Mouse (Mus musculus): ENCODE results near the gene Wnt10a.
A peak's percentile ranks its signal among the peaks of the same experiment; 100 is the strongest.
"Not testable (repeated sequence)": the region's sequence is repeated elsewhere in the genome, so short reads cannot be mapped to it uniquely, and the experiment has no call there.

The Wnt10a gene

GRCm38 (mm10) chr1:74787846-74788245, 3.5 kb upstream of the Wnt10a start:
- DNase-seq: peak; percentile 78 to 87

GRCm38 (mm10) chr1:74788603-74789176, 2.6 kb upstream of the Wnt10a start:
- no peak for DNase-seq

GRCm38 (mm10) chr1:74790095-74790494, 1.2 kb upstream of the Wnt10a start:
- DNase-seq: no peak

DNA sequence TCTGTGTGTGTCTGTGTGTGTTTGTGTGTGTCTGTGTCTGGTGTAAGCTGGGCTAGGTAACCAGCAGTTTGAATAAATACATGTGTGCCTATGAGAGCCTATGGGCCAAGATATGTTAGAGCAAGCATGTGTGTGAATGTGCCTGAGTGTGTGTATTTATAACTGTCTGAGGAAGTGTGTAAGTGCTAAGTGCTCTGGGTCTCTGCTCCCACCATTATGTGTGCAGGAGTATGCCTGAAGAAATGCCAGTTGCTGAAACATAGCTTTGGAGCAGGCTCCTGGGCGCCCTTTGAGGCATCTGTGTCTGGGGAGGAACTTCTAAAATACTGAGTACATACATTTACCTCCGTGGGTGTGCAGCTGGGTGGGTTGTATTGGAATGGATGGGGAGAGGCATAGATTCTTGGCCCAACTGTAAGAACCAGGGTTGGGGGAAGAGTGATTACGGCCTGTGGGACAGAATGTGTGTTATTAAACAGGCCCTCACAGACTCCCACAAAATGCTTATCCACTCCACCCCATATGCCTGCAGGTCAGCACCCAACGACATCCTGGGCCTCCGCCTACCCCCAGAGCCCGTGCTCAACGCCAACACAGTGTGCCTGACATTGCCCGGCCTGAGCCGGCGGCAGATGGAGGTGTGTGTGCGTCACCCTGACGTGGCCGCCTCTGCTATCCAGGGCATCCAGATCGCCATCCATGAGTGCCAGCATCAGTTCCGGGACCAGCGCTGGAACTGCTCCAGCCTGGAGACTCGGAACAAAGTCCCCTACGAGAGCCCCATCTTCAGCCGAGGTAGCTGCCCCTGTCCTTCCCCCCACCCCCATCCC, 1.7 kb downstream of the Wnt10a start:
- no peak for DNase-seq

- peak in 1 of 2 experiments; percentile 49 for DNase-seq
These were observed 3.3 kb downstream of the Wnt10a start for GRCm38 (mm10) chr1:74794487-74795144.

DNA sequence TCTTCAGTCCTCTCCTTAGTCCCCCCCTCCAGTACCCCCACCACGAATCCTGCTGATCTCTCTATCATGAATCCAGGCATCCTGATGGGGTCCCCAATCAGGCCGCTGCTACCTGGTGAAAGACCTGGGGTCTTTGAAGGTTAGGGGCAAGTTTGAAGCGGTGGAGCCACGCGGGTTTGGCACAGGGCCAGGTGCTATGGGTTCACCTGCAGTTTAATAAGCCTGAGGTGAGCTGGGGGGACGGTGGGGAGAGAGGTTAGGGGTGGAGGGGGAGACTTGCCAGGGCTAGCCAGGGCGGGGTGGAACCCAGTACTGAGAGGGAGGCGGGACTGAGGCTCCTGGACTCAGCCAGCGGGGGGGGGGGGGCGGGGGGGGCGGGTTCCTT, 3.8 kb downstream of the Wnt10a start:
- DNase-seq: no peak

DNA sequence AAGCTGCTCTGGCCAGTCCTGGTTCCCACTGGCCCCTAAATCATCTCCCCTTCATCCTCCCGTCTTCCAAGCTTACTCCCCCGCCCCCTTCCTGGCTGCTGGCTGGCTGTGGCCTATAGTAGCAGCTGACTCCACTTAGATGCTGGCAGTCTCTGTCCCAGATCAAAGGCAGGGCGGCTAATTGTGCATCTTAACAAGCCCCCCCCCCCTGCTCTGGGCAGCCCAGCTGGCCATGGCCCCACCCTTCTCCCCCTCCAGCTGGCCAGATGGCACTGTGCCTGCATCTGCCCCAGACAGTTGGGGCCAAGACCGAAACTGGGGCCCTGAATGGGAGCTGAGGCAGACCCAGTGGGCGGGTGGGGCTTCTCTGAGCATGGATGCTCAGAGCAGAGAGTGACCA, 6.1 kb downstream of the Wnt10a start:
- no peak for DNase-seq

DNA sequence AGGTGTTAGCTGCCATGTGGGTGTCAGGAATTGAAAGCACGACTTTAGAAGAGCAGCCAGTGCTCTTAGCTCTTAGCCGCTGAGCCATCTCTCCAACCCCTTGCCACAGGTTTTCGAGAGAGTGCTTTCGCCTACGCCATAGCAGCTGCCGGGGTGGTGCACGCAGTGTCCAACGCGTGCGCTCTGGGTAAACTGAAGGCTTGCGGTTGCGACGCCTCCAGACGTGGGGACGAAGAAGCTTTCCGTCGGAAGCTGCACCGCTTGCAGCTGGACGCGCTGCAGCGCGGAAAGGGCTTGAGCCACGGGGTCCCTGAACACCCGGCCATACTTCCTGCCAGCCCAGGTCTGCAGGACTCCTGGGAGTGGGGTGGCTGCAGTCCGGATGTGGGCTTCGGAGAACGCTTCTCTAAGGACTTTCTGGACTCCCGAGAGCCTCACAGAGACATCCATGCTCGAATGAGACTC, 9.1 kb downstream of the Wnt10a start:
- no peak for DNase-seq

GRCm38 (mm10) chr1:74801631-74802140, 10.4 kb downstream of the Wnt10a start:
- DNase-seq: no peak

DNA sequence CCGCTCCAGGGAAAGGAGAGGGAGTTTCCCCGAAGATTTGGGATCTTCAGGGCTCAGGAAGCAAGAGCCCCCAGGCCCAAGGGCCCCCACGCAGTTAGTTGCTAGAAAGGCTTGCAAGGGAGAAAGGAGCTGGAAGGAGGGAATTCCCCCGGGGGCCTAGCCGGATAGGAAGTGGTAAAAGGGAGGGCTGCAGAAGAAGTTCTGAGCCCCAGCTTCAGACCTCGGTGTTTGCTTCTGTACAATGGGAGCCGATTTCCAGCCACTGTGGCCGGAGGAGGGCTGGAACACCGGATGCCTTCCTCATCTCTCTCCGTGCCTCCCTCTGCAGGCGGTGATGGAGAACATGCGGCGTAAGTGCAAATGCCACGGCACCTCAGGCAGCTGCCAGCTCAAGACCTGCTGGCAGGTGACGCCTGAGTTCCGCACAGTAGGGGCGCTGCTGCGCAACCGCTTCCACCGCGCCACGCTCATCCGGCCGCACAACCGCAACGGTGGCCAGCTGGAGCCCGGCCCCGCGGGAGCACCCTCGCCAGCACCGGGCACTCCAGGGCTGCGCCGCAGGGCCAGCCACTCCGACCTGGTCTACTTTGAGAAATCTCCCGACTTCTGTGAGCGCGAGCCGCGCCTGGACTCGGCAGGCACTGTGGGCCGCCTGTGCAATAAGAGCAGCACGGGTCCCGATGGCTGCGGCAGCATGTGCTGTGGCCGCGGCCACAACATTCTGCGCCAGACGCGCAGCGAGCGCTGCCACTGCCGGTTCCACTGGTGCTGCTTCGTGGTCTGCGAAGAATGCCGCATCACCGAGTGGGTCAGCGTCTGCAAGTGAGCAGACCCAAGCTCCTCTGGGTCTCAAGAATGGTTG, 11.7 kb downstream of the Wnt10a start:
- peak; percentile 70 to 80 for DNase-seq

DNA sequence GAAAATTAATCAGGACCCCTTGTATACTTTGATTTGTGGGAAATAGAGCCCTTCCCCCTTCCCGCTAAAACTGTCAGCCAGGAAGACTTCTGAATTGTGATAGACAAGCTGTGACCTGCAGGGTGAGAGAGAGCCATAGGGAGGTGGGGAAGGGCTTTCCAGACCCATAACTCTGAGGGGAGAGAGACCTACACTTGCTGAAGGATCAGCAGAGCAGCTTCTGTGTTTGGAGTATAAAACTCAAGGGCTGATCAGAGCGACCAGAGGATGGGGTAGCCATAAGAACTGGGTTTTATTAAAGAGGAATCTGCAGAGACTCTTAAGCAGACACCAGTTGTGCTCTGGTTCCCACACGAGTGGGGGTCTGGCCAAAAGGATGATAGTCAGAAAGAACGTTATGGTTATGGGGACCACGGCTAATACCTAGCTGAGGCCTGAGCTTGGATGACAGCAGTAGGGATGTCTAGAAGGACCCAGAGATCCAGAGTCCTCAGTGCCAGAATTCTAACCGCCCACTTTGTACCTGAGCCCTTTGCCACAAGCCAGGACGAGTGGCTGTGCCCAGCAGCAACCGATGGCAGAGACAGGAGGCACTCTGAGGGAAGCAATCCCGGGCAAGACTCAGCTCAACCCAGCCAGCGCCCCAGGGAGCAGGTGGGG, 13.0 kb downstream of the Wnt10a start:
- DNase-seq: no peak

- DNase-seq: no peak
These were observed 14.1 kb downstream of the Wnt10a start for GRCm38 (mm10) chr1:74805340-74805835.

GRCm38 (mm10) chr1:74805843-74806242, 14.5 kb downstream of the Wnt10a start:
- DNase-seq: peak in 1 of 2 experiments; percentile 0

GRCm38 (mm10) chr1:74806360-74807311, 15.3 kb downstream of the Wnt10a start:
- no peak for DNase-seq

DNA sequence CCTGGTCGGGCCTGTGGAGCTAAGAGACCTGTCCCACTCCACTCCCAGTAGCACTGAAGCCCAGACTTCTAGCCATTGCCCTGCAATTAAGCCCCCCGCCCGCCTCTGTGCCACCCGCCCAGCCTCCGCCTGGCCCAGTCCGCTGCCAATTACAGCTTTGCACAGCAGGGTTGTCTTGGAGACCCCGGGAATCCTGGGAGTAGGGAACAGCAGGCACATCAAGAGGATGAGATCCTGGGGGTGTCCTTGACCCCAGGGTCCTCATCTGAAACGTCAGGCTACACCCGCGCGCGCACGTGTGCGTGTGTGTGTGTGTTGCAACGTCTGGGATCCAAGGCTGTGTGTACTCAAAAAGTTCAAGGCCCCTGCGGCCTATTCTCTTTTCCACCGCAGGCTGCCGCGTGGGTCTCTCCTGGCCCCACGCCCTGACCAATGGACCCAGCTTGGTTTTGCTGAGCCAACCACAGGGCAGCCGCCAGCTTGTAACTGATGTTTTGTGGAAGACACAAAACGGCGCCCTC, 16.3 kb downstream of the Wnt10a start:
- DNase-seq: no peak

- peak; percentile 73 to 79 for DNase-seq
These were observed 16.8 kb downstream of the Wnt10a start for GRCm38 (mm10) chr1:74808078-74808477.

GRCm38 (mm10) chr1:74809007-74809406, 17.7 kb downstream of the Wnt10a start:
- no peak for DNase-seq

DNA sequence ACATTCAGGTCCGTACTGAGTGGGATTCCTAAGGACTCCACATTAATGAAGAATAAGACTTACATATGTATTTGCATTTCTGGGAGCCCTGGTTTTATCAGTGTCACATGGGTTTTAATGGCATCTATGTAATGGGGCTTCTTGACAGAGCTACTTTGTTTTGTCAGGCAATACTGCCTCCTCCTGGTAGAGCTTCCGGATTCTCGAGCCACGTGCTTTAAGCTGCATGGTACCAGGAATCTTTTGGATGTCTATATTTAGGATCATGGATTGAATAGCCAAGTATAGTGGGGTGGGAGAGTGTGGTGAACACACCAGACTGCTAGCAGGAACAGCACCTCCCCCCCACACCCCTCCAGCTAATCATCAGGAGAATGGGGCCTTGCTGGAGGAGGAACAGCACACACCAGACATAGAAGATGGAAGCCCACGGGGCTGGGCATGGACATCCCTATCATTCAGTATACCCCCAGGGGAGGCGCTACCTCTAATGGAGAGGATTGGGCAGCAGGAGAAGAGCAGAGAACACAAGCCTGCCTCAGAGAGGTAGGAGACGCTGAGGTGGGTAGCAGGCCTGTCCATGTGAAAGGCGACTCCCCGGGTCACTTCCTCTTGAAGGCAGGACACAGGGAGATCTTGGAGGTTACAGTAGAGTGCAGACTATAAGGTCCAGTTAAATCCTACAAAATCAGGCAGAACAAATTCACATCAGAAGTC, 23.8 kb downstream of the Wnt10a start:
- DNase-seq: no peak

DNA sequence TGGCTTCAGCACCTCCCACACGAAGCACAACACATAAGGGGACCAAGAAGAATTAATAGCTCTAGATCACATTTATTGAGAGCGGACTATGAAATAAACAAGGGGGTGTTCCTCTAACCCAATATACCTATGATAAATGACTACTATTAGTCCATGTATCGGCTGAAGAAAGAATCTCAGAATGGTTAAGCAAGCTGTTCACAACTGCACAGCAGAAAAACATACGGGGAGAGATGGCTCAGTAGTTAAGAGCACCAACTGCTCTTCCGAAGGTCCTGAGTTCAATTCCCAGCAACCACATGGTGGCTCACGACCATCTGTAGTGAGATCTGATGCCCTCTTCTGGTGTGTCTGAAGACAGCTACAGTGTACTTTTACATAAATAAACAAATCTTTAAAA, 24.6 kb downstream of the Wnt10a start:
- not testable (repeated sequence) for DNase-seq

Measured in cerebellum, adult 18-20 months (tissue).